Mouse (Mus musculus): Measurements from ENCODE around the gene Slc45a3. TPM values are rescaled to one million over a fixed set of nuclear protein-coding genes. Genes with fewer than 3 reads are reported as not detected.

Gene Slc45a3
- polyA plus RNA-seq, 1 experiment from 2014 or later, result 1.1 TPM

- peaks cover 83% of the 10 kb centered on the region for H3K36me3 ChIP-seq
Measured at GRCm38 (mm10) chr1:132032172-132032571, 69.4 kb downstream of the Slc45a3 start.

More at GRCm38 (mm10) chr1:132032172-132032571, 69.4 kb downstream of the Slc45a3 start:
- no peak overlapping the region for H3K27ac ChIP-seq (replicated peaks)
- no peak for ATAC-seq (ENCODE audit: extremely low read depth, insufficient number of reproducible peaks, low FRiP score, low TSS enrichment)
- no peaks in the 10 kb centered on the region for H3K27me3 ChIP-seq (replicated peaks)
- H3K9me3 ChIP-seq, result no peaks in the 10 kb centered on the region
- no peaks in the 10 kb centered on the region for H3K4me1 ChIP-seq
- H3K4me2 ChIP-seq, result no peak overlapping the region
- H3K9ac ChIP-seq, result no peak overlapping the region
- H3K4me3 ChIP-seq, result no peak overlapping the region
- 79% methylated on average over 7 of the region's 7 CpGs for WGBS

Other genes with a start within 250 kb of the Slc45a3 start
- gene Slc26a9, start 218.9 kb upstream of the Slc45a3 start, polyA plus RNA-seq (2015; fragmentation: Nextera tagmentation; extraction: Ambion mirVana), result 0.08 and 0.39 TPM in 2 replicates
- gene Pm20d1, start 165.6 kb upstream of the Slc45a3 start, polyA plus RNA-seq (2015; fragmentation: Nextera tagmentation; extraction: Ambion mirVana), result 1.4 and 1.9 TPM in 2 replicates
- gene Slc41a1, start 135.5 kb upstream of the Slc45a3 start, polyA plus RNA-seq (2015; fragmentation: Nextera tagmentation; extraction: Ambion mirVana), result 9.3 and 10.1 TPM in 2 replicates
- gene Rab29, start 95.7 kb upstream of the Slc45a3 start, polyA plus RNA-seq (2015; fragmentation: Nextera tagmentation; extraction: Ambion mirVana), result 13.8 and 16.1 TPM in 2 replicates
- gene Nucks1, start 52.4 kb upstream of the Slc45a3 start, polyA plus RNA-seq (2015; fragmentation: Nextera tagmentation; extraction: Ambion mirVana), result 44.5 and 47.1 TPM in 2 replicates
- gene Elk4, start 44.6 kb downstream of the Slc45a3 start, polyA plus RNA-seq (2015; fragmentation: Nextera tagmentation; extraction: Ambion mirVana), result 11.8 and 12.8 TPM in 2 replicates
- 6.9 and 9.8 TPM in 2 replicates for gene Mfsd4a, start 105.1 kb downstream of the Slc45a3 start, polyA plus RNA-seq (2015; fragmentation: Nextera tagmentation; extraction: Ambion mirVana)
- 2.4 and 3.4 TPM in 2 replicates for gene Cdk18, start 176.7 kb downstream of the Slc45a3 start, polyA plus RNA-seq (2015; fragmentation: Nextera tagmentation; extraction: Ambion mirVana)
- not detected in 2 replicates for gene Lemd1, start 228.5 kb downstream of the Slc45a3 start, polyA plus RNA-seq (2015; fragmentation: Nextera tagmentation; extraction: Ambion mirVana)
- 0.05 TPM in 1 of 2 replicates, not detected in the other for gene AC124108.1, start 228.5 kb downstream of the Slc45a3 start, polyA plus RNA-seq (2015; fragmentation: Nextera tagmentation; extraction: Ambion mirVana)